8 mouse cellular contexts compared by ENCODE assay signal in the genomic region with DNA sequence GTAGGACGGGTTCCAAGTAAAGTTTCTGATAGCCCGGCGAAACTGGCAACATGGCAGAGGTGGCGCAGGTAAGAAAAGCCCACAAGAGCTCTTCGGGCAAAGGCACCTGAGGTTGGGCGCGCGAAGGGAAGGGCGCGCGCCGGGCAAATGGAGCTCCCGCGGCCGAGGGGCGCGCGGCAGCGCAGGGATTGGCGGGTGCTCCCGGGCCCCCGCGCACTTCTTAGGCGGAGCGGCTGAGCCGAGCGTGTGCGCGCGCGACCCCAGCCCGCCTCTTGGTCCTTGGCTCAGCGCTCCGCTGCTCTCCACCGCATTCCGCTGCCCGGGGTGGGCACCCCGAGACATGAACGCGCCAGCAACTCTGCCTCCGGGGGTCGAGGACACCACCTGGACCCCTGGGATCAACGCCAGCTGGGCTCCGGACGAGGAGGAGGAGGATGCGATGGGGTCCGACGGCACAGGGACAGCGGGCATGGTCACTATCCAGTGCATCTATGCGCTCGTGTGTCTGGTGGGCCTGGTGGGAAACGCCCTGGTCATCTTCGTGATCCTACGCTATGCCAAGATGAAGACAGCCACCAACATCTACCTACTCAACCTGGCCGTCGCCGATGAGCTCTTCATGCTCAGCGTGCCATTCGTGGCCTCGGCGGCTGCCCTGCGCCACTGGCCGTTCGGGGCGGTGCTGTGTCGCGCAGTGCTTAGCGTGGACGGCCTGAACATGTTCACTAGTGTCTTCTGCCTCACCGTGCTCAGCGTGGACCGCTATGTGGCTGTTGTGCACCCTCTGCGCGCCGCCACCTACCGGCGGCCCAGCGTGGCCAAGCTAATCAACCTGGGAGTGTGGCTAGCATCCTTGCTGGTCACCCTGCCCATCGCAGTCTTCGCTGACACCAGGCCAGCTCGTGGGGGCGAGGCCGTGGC. TPM values are rescaled to one million over a fixed set of nuclear protein-coding genes. Genes with fewer than 3 reads are reported as not detected.
DNase-seq lines count a peak whose midpoint lies in the region; ATAC-seq lines count a peak whose summit lies in the region.

TSS of gene Sstr4 (plus strand) at position 214 of the 921 bp plus-strand sequence.

- DNase-seq in cerebellum, postnatal 10 days = peak; percentile 54 to 60
- DNase-seq in cerebellum, adult 18-20 months = no peak
- DNase-seq in gastrocnemius, postnatal 10 days = peak; percentile 55
- DNase-seq in splenic B cell, adult 2 months (ENCODE audit: low read depth, low spot score) = peak; percentile 65

- H3K27me3 ChIP-seq in intestine, embryonic 15.5 days (replicated peaks) = peaks cover 13% of the 10 kb centered on the region
- peaks cover 53% of the 10 kb centered on the region for H3K27me3 ChIP-seq in limb, embryonic 13.5 days
- H3K27me3 ChIP-seq in midbrain, embryonic 13.5 days = peaks cover 43% of the 10 kb centered on the region
- H3K27me3 ChIP-seq in splenic B cell, adult 2 months (ENCODE audit: control insufficient read depth, insufficient read depth, low read length, poor library complexity, severe bottlenecking) = no peaks in the 10 kb centered on the region; the same call in 1 of the 2 replicates

- H3K4me1 ChIP-seq in brown adipose tissue, adult 24 weeks (ENCODE audit: control insufficient read depth, insufficient read depth, insufficient read length, low read length) = peaks cover 21% of the 10 kb centered on the region
- peaks cover 33% of the 10 kb centered on the region for H3K4me1 ChIP-seq in intestine, embryonic 15.5 days (replicated peaks)
- peaks cover 26% of the 10 kb centered on the region for H3K4me1 ChIP-seq in limb, embryonic 13.5 days
- H3K4me1 ChIP-seq in midbrain, embryonic 13.5 days (replicated peaks) = peaks cover 9% of the 10 kb centered on the region

- H3K36me3 ChIP-seq in intestine, embryonic 15.5 days = no peaks in the 10 kb centered on the region
- no peaks in the 10 kb centered on the region for H3K36me3 ChIP-seq in limb, embryonic 13.5 days
- no peaks in the 10 kb centered on the region for H3K36me3 ChIP-seq in midbrain, embryonic 13.5 days
- H3K36me3 ChIP-seq in splenic B cell, adult 2 months (ENCODE audit: control insufficient read depth, insufficient read depth, low read length, poor library complexity, severe bottlenecking) = no peaks in the 10 kb centered on the region

- H3K9ac ChIP-seq in intestine, embryonic 15.5 days = peak within 1 kb of the TSS; percentile 52
- peak within 1 kb of the TSS; percentile 64 for H3K9ac ChIP-seq in limb, embryonic 13.5 days
- peak within 1 kb of the TSS; percentile 65 for H3K9ac ChIP-seq in midbrain, embryonic 13.5 days (replicated peaks)

- H3K4me3 ChIP-seq in brown adipose tissue, adult 24 weeks (ENCODE audit: insufficient read depth, low read depth, low read length) = peak within 1 kb of the TSS; percentile 48
- peak within 1 kb of the TSS; percentile 54 for H3K4me3 ChIP-seq in intestine, embryonic 15.5 days (replicated peaks)
- peak within 1 kb of the TSS; percentile 58 for H3K4me3 ChIP-seq in limb, embryonic 13.5 days
- peak within 1 kb of the TSS; percentile 58 for H3K4me3 ChIP-seq in midbrain, embryonic 13.5 days (replicated peaks)

- peak; percentile 65 for ATAC-seq in intestine, embryonic 15.5 days
- ATAC-seq in limb, embryonic 13.5 days (ENCODE audit: low FRiP score, low read depth) = peak; percentile 60; the same call in 1 of the 2 replicates
- ATAC-seq in midbrain, embryonic 13.5 days = peak; percentile 89

- WGBS in intestine, embryonic 15.5 days = 3% methylated on average over 83 of the region's 83 CpGs
- 7% methylated on average over 77 of the region's 83 CpGs for WGBS in limb, embryonic 13.5 days
- 5% methylated on average over 82 of the region's 83 CpGs for WGBS in midbrain, embryonic 13.5 days

- H3K27ac ChIP-seq in brown adipose tissue, adult 24 weeks (replicated peaks; ENCODE audit: low read depth, low read length) = peak within 1 kb of the TSS; percentile 0; the same call in 1 of the 2 replicates
- H3K27ac ChIP-seq in intestine, embryonic 15.5 days = no peak within 1 kb of the TSS
- no peak within 1 kb of the TSS for H3K27ac ChIP-seq in limb, embryonic 13.5 days
- H3K27ac ChIP-seq in midbrain, embryonic 13.5 days = no peak within 1 kb of the TSS

- H3K9me3 ChIP-seq in intestine, embryonic 15.5 days = no peaks in the 10 kb centered on the region
- H3K9me3 ChIP-seq in limb, embryonic 13.5 days = no peaks in the 10 kb centered on the region
- no peaks in the 10 kb centered on the region for H3K9me3 ChIP-seq in midbrain, embryonic 13.5 days

- peak within 1 kb of the TSS; percentile 97 for H3K4me2 ChIP-seq in intestine, embryonic 15.5 days (replicated peaks)
- peak within 1 kb of the TSS; percentile 98 for H3K4me2 ChIP-seq in limb, embryonic 13.5 days (replicated peaks)
- H3K4me2 ChIP-seq in midbrain, embryonic 13.5 days (replicated peaks) = peak within 1 kb of the TSS; percentile 93

RNA-seq across cellular contexts. Expression of gene Sstr4, which starts in this region (rescaled TPM):
- polyA plus RNA-seq in brown adipose tissue, adult 24 weeks (2012; ENCODE audit: insufficient read depth, insufficient read length, missing spikeins) = not detected in 2 replicates
- total RNA-seq in gastrocnemius, postnatal 10 days (2021) = under 1 TPM; 0.38 to 0.72 TPM
- polyA plus RNA-seq in intestine, embryonic 15.5 days (2015; fragmentation: Nextera tagmentation; extraction: Ambion mirVana) = 2.2 and 2.4 TPM in 2 replicates
- polyA plus RNA-seq in limb, embryonic 13.5 days (2015; fragmentation: Nextera tagmentation; extraction: Ambion mirVana) = 2.0 and 2.5 TPM in 2 replicates
- 0.79 and 1.5 TPM in 2 replicates for polyA plus RNA-seq in midbrain, embryonic 13.5 days (2015; fragmentation: Nextera tagmentation; extraction: Ambion mirVana)

Comparison
In these comparisons a context has a peak if more than half of its experiments do, and no peak if none do; other contexts are left out.
1. DNase-seq: peak in cerebellum, postnatal 10 days (2 of 2) and splenic B cell, adult 2 months (single experiment); none in cerebellum, adult 18-20 months (0 of 2).
2. Peak in DNase-seq in gastrocnemius, postnatal 10 days; RNA of the gene not detected or under 1 TPM.
3. Peak in every context shown above with its lines, with median percentiles within 50 percentile points of each other: H3K4me3 ChIP-seq, ATAC-seq, H3K4me2 ChIP-seq and H3K9ac ChIP-seq.